Mouse (Mus musculus): ENCODE measurements around the gene Akap6. TPM values are rescaled to one million over a fixed set of nuclear protein-coding genes. Genes with fewer than 3 reads are reported as not detected.

Akap6 gene
- total RNA-seq, 2 experiments from 2014 or later: 89.1 to 100 TPM

Other genes starting within 250 kb of the Akap6 start
- gene Arhgap5, start 195.4 kb upstream of the Akap6 start, total RNA-seq (2021): 10 to 100 TPM; 79.2 to 81.0 TPM

All from heart, postnatal 14 days (tissue).